Mouse (Mus musculus) stomach, postnatal 0 days (tissue): Measurements from ENCODE around the gene Trabd2b.

Experiments used
- CTCF ChIP-seq: IDR thresholded peaks from 2 replicates; pipeline ENCODE4 v1.5.1; 2016; ENCODE audit warnings: antibody characterized with exemption, low read depth, mild to moderate bottlenecking, moderate library complexity
- EP300 ChIP-seq: optimal IDR thresholded peaks from 2 replicates; pipeline ENCODE3; 2016; ENCODE audit warnings: antibody characterized with exemption

DNA sequence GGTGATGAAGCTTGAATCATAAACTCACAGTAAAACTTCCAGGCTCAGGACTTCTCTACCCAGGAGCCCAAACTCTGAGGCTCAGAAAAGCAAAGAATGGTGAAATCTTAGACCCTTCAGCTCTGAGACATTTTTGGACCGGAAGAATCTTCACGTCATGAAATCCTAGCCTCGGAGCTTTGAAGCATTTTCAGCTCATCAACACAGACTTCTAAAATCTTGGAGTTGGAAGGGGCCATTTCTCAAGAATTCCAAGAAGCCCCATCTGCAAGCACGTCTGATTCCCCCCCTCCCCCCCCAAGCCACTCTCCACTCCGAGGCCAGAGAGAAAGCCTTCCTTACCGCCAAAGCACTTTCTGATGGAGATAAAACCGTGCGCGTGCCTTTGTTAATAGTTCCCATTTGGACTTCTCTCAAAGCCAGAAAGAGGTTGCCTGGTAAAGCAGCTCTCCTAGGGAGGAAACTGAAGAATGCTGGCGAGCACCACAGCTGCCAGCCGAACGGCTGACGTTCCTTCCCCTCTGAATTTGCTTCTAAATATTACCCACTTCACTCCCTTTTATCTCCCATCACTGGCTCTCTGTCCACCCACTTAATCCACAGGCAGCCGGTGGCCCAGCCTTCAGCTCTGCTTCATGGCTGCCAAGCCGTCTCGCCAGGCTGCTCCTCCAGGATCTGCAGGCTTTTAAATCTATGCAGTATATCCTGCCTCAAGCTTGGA is 9.6 kb downstream of the Trabd2b start:
- TF ChIP-seq CTCF (no peak), EP300 (no peak)
